Mouse (Mus musculus) lung, embryonic 15.5 days (tissue): Measurements from ENCODE around the gene Olfr1102. TPM values are rescaled to one million over a fixed set of nuclear protein-coding genes. Genes with fewer than 3 reads are reported as not detected.

Experiments used
- ATAC-seq: fragments of 200-750 bp; cut with Nextera tagmentation; 2 replicates; pipeline ENCODE4 v1.8.0; 2017; ENCODE audit warnings: moderate number of reproducible peaks, borderline replicate concordance; ENCODE audit not compliant: low FRiP score, low TSS enrichment; ENCODE audit errors: extremely low read depth
- H3K27ac ChIP-seq: fragments of 300-500 bp; sonication (generic); 2 replicates; pipeline ENCODE4 v1.5.1; 2015; ENCODE audit warnings: moderate library complexity, mild to moderate bottlenecking, inconsistent platforms
- H3K27me3 ChIP-seq: fragments of 300-500 bp; sonication (generic); 2 replicates; pipeline ENCODE4 v1.6.1; 2015; ENCODE audit warnings: inconsistent platforms
- H3K36me3 ChIP-seq: fragments of 300-500 bp; sonication (generic); 2 replicates; pipeline ENCODE4 v1.6.1; 2015; ENCODE audit warnings: inconsistent platforms
- H3K4me1 ChIP-seq: fragments of 300-500 bp; sonication (generic); 2 replicates; pipeline ENCODE4 v1.6.1; 2015; ENCODE audit warnings: inconsistent platforms
- H3K4me2 ChIP-seq: fragments of 300-500 bp; sonication (generic); 2 replicates; pipeline ENCODE4 v1.6.1; 2015; ENCODE audit warnings: inconsistent platforms, mild to moderate bottlenecking, moderate library complexity
- H3K4me3 ChIP-seq: fragments of 300-500 bp; sonication (generic); 2 replicates; pipeline ENCODE4 v1.5.1; 2015; ENCODE audit warnings: mild to moderate bottlenecking, inconsistent platforms
- H3K9ac ChIP-seq: fragments of 300-500 bp; sonication (generic); 2 replicates; pipeline ENCODE4 v1.6.1; 2015; ENCODE audit warnings: inconsistent platforms
- H3K9me3 ChIP-seq: fragments of 300-500 bp; sonication (generic); 2 replicates; pipeline ENCODE4 v1.6.1; 2016; ENCODE audit warnings: inconsistent platforms
- WGBS: fragments of 180-500 bp; shearing (Covaris S2); methylation state at CpG from one replicate; pipeline ENCODE4 v1.1.7; 2015; 5-methylcytosine and 5-hydroxymethylcytosine counted together
- polyA plus RNA-seq: library from polyadenylated mRNA; unstranded; fragments of >200 nt; fragmentation: Nextera tagmentation; extraction: Ambion mirVana; gene quantifications from 2 replicates; pipeline ENCODE4 v1.2.1, GENCODE M21; 2015

Gene Olfr1102
- polyA plus RNA-seq: not detected in 2 replicates

DNA sequence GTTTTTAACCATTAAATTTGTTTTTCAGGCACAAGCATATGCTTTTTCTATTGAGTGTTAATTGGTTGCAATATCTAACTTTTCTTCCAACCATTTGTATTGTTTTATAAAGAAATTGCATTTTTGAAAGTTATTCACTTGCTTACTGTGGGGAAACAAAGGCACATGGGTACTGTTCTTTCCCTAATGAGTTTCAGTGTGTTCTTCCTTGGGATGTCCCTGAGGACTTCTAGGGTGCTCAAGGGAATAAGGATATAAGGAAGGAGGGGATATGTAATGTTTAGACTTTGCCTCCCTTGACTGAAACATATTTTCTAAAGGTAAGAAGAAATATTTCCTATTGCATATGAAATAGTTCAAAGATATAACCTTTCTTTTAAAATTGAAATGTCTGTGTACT, at the start of gene Olfr1102:
Gene Olfr1102, plus strand, starts transcription at position 301 of the 400 bp plus-strand sequence.
- Histone ChIP-seq H3K27ac (no peak within 1 kb of the TSS), H3K9me3 (no peaks in the 10 kb centered on the region), H3K9ac (no peak within 1 kb of the TSS), H3K4me3 (no peak within 1 kb of the TSS), H3K36me3 (no peaks in the 10 kb centered on the region), H3K4me2 (no peak within 1 kb of the TSS), H3K4me1 (no peaks in the 10 kb centered on the region), H3K27me3 (no peaks in the 10 kb centered on the region)
- ATAC-seq: no peak

DNA sequence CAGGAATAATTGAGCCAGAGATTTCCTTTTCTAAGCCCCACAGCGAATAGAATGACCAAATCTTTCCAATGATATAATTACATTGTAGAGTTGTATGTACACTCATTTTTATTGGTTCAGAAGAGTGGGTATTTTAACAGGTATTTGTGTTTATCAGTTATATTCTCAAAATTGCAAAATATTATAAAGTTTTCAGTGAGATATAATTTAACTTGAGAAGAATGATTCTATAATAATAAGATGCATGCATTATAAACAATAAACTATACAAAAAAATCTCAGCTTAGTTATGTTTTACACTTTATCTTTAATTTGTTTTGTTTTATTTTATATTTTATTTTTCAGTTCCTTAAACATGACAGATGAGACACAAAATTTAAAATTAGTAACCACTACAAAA, 37.6 kb upstream of the Olfr1102 start, which contains the start of gene Olfr1099:
Gene Olfr1099, minus strand, starts transcription at position 101 of the 400 bp plus-strand sequence.
- no peak within 1 kb of the TSS for H3K4me2 ChIP-seq
- H3K36me3 ChIP-seq: no peaks in the 10 kb centered on the region
- H3K27ac ChIP-seq: no peak within 1 kb of the TSS
- no peaks in the 10 kb centered on the region for H3K27me3 ChIP-seq
- no peaks in the 10 kb centered on the region for H3K9me3 ChIP-seq
- no peak within 1 kb of the TSS for H3K4me3 ChIP-seq
- no peak for ATAC-seq
- WGBS: 72% methylated on average over 1 of the region's 1 CpGs
- H3K9ac ChIP-seq: no peak within 1 kb of the TSS
- no peaks in the 10 kb centered on the region for H3K4me1 ChIP-seq

DNA sequence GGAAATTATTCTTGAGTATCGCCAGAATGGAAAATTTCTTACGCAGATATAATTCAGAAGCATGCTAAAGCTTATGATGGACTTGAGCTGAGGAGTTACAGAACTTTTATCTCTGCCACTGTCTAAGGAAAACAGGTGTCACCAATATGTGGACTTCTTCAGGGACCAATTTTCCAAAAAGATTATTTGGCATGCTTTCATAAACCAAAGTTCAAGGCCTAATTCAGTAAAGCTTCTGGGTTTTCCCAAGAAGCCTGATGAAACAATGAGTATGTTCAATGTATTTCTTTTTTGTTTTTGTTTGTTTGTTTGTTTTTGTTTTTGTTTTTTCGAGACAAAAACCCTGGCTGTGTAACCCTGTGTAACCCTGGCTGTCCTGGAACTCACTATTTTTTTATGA, 18.3 kb upstream of the Olfr1102 start, which contains the start of gene Olfr1100:
Gene Olfr1100, minus strand, starts transcription at position 101 of the 400 bp plus-strand sequence.
- Histone ChIP-seq H3K9me3 (no peaks in the 10 kb centered on the region), H3K4me2 (no peak within 1 kb of the TSS), H3K27ac (no peak within 1 kb of the TSS), H3K36me3 (no peaks in the 10 kb centered on the region), H3K4me3 (no peak within 1 kb of the TSS), H3K9ac (no peak within 1 kb of the TSS), H3K27me3 (no peaks in the 10 kb centered on the region), H3K4me1 (no peaks in the 10 kb centered on the region)
- WGBS: 72% methylated on average over 3 of the region's 3 CpGs
- no peak for ATAC-seq

DNA sequence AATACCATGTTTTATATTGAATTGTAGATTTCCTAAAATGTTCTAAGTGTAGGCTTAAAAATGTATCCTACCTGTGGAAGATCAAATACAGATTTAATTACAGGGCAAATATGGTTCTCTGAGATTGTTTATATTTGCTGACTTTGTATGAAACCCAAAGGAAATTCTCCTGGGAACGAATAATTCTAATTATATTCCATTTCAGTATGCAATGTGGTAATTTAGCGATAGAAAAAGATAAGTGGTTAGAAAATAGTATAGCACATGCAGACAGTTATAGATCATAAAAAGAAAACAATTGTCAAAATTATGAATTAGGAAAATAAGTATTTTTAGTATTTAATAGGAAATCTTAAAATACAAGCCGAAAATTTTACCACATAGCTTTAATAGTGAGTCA, 7.1 kb upstream of the Olfr1102 start, which contains the start of gene Olfr1101:
Gene Olfr1101, minus strand, starts transcription at position 101 of the 400 bp plus-strand sequence.
- no peak for ATAC-seq
- WGBS: 65% methylated on average over 3 of the region's 3 CpGs
- H3K27me3 ChIP-seq: no peaks in the 10 kb centered on the region
- no peaks in the 10 kb centered on the region for H3K4me1 ChIP-seq
- no peak within 1 kb of the TSS for H3K9ac ChIP-seq
- H3K27ac ChIP-seq: no peak within 1 kb of the TSS
- H3K36me3 ChIP-seq: no peaks in the 10 kb centered on the region
- H3K4me2 ChIP-seq: no peak within 1 kb of the TSS
- no peaks in the 10 kb centered on the region for H3K9me3 ChIP-seq
- H3K4me3 ChIP-seq: no peak within 1 kb of the TSS

DNA sequence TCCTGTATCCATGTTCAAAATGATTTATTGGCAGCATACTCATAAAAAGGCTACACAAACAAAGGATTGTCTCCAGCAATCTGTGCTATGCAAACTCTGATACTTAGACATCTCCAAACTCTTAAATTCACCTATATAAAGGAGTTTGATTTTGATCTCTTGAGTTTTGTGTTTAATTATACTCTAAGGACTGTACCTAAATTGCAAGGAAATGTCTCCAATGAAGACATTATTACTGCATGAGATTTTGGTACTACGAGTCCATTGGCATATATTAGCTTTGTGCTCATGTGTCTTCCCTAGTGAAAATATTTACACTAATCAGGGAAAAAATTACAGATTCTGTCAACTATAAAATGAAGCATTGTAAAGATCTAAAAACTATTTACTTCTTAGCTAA, 28.8 kb downstream of the Olfr1102 start, which contains the start of gene Olfr1104:
Gene Olfr1104, minus strand, starts transcription at position 101 of the 400 bp plus-strand sequence.
- no peak within 1 kb of the TSS for H3K4me3 ChIP-seq
- WGBS: 81% methylated on average over 1 of the region's 1 CpGs
- H3K27ac ChIP-seq: no peak within 1 kb of the TSS
- no peaks in the 10 kb centered on the region for H3K27me3 ChIP-seq
- no peak within 1 kb of the TSS for H3K4me2 ChIP-seq
- no peaks in the 10 kb centered on the region for H3K36me3 ChIP-seq
- no peak within 1 kb of the TSS for H3K9ac ChIP-seq
- H3K4me1 ChIP-seq: no peaks in the 10 kb centered on the region
- ATAC-seq: no peak
- no peaks in the 10 kb centered on the region for H3K9me3 ChIP-seq

DNA sequence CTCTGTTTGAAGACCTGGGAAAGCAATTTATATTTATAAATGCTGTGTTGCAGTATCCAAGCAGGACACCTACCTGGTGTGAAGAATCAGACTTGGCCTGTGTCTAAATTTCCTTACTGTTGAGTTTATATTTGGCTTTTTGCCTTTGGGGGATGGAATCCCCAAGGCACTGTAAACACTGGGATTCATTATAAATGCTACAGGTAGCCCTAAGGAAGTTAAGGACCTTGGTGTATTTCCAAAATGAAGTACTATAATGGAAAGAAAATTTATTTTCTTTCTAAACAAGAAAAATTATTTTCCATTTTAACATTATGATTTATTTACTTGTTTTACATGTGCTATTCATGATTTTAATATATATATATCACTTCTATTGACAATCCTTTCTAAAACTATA, 38.2 kb downstream of the Olfr1102 start, which contains the start of gene Olfr1105:
Gene Olfr1105, minus strand, starts transcription at position 101 of the 400 bp plus-strand sequence.
- no peak within 1 kb of the TSS for H3K4me3 ChIP-seq
- no peaks in the 10 kb centered on the region for H3K36me3 ChIP-seq
- no peak for ATAC-seq
- H3K4me1 ChIP-seq: no peaks in the 10 kb centered on the region
- no peak within 1 kb of the TSS for H3K4me2 ChIP-seq
- H3K9ac ChIP-seq: no peak within 1 kb of the TSS
- H3K27me3 ChIP-seq: no peaks in the 10 kb centered on the region
- H3K27ac ChIP-seq: no peak within 1 kb of the TSS
- H3K9me3 ChIP-seq: no peaks in the 10 kb centered on the region

DNA sequence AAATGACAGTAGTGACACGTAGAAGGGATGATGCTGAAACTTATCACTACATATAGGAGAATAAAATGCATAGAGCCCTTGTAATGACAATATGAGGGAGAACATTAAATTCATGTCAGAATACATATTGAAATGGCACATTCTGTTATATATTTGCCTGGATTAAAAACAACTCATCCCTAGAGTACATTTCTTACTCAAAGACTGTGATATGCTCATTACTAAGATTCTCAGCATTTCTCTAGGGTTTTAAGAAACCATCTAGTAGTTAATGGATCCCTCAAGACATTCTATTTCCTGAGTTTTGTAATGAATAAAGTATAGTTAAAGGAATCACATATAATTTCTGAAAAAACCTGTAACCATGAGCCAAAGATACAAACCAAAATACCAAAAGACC, 54.0 kb downstream of the Olfr1102 start, which contains the start of gene Olfr1106:
Gene Olfr1106, minus strand, starts transcription at position 101 of the 400 bp plus-strand sequence.
- H3K27me3 ChIP-seq: no peaks in the 10 kb centered on the region
- no peaks in the 10 kb centered on the region for H3K9me3 ChIP-seq
- no peak within 1 kb of the TSS for H3K9ac ChIP-seq
- H3K27ac ChIP-seq: no peak within 1 kb of the TSS
- no peaks in the 10 kb centered on the region for H3K4me1 ChIP-seq
- H3K36me3 ChIP-seq: no peaks in the 10 kb centered on the region
- no peak within 1 kb of the TSS for H3K4me3 ChIP-seq
- no peak within 1 kb of the TSS for H3K4me2 ChIP-seq
- 49% methylated on average over 1 of the region's 1 CpGs for WGBS
- ATAC-seq: no peak

Other genes with a start within 250 kb of the Olfr1102 start
- not detected in 2 replicates for gene Olfr1090, start 239.4 kb upstream of the Olfr1102 start, polyA plus RNA-seq
- not detected in 2 replicates for gene Olfr1093, start 215.9 kb upstream of the Olfr1102 start, polyA plus RNA-seq
- not detected in 2 replicates for gene Olfr141, start 188.4 kb upstream of the Olfr1102 start, polyA plus RNA-seq
- not detected in 2 replicates for gene Olfr1094, start 173.7 kb upstream of the Olfr1102 start, polyA plus RNA-seq
- not detected in 2 replicates for gene Olfr1095, start 146.7 kb upstream of the Olfr1102 start, polyA plus RNA-seq
- not detected in 2 replicates for gene Gm13723, start 123.6 kb upstream of the Olfr1102 start, polyA plus RNA-seq
- not detected in 2 replicates for gene Olfr1097, start 106.2 kb upstream of the Olfr1102 start, polyA plus RNA-seq
- gene Olfr1098, start 73.9 kb upstream of the Olfr1102 start, polyA plus RNA-seq: not detected in 2 replicates
- gene Olfr1099, start 37.7 kb upstream of the Olfr1102 start, polyA plus RNA-seq: not detected in 2 replicates
- gene Olfr1100, start 18.4 kb upstream of the Olfr1102 start, polyA plus RNA-seq: not detected in 2 replicates
- gene Olfr1101, start 7.2 kb upstream of the Olfr1102 start, polyA plus RNA-seq: not detected in 2 replicates
- gene Olfr1104, start 28.7 kb downstream of the Olfr1102 start, polyA plus RNA-seq: not detected in 2 replicates
- not detected in 2 replicates for gene Olfr1105, start 38.1 kb downstream of the Olfr1102 start, polyA plus RNA-seq
- not detected in 2 replicates for gene Olfr1106, start 53.9 kb downstream of the Olfr1102 start, polyA plus RNA-seq
- gene Olfr1107, start 77.4 kb downstream of the Olfr1102 start, polyA plus RNA-seq: not detected in 2 replicates
- not detected in 2 replicates for gene Olfr1109, start 97.6 kb downstream of the Olfr1102 start, polyA plus RNA-seq
- gene Olfr259, start 116.2 kb downstream of the Olfr1102 start, polyA plus RNA-seq: not detected in 2 replicates
- gene Olfr1110, start 141.9 kb downstream of the Olfr1102 start, polyA plus RNA-seq: not detected in 2 replicates
- gene Olfr1111, start 154.2 kb downstream of the Olfr1102 start, polyA plus RNA-seq: not detected in 2 replicates
- not detected in 2 replicates for gene Olfr1112, start 189.4 kb downstream of the Olfr1102 start, polyA plus RNA-seq
- not detected in 2 replicates for gene Olfr1113, start 210.6 kb downstream of the Olfr1102 start, polyA plus RNA-seq
- gene Olfr1115, start 249.6 kb downstream of the Olfr1102 start, polyA plus RNA-seq: not detected in 2 replicates